Mouse (Mus musculus) brain, embryonic 14.5 days (tissue): ENCODE measurements around the gene Rpl6. TPM values are rescaled to one million over a fixed set of nuclear protein-coding genes. Genes with fewer than 3 reads are reported as not detected.

Experiments used
- DNase-seq: peaks from one replicate; pipeline ENCODE4 v3.0.0-alpha.2; 2011; ENCODE audit warnings: low read depth
- CTCF ChIP-seq: fragments of 200-500 bp; IDR thresholded peaks from 2 replicates; pipeline ENCODE4 v1.5.1; 2012; ENCODE audit warnings: inconsistent platforms, mild to moderate bottlenecking, moderate library complexity, borderline replicate concordance; ENCODE audit not compliant: insufficient read depth, insufficient read length; ENCODE audit errors: extremely low read depth
- POLR2A ChIP-seq: fragments of 200-500 bp; IDR thresholded peaks from 2 replicates; pipeline ENCODE4 v1.6.1; 2012; ENCODE audit warnings: mild to moderate bottlenecking, inconsistent platforms, borderline replicate concordance; ENCODE audit not compliant: poor library complexity, insufficient read depth, insufficient read length, severe bottlenecking; ENCODE audit errors: extremely low read depth
- polyA plus RNA-seq: library from polyadenylated mRNA; depleted of rRNA; stranded (reverse); fragments of >200 nt; gene quantifications from 2 replicates; pipeline ENCODE4 v1.2.3, GENCODE M21; 2012; rRNA removed

Rpl6 gene
- polyA plus RNA-seq: 622 and 680 TPM in 2 replicates

DNA sequence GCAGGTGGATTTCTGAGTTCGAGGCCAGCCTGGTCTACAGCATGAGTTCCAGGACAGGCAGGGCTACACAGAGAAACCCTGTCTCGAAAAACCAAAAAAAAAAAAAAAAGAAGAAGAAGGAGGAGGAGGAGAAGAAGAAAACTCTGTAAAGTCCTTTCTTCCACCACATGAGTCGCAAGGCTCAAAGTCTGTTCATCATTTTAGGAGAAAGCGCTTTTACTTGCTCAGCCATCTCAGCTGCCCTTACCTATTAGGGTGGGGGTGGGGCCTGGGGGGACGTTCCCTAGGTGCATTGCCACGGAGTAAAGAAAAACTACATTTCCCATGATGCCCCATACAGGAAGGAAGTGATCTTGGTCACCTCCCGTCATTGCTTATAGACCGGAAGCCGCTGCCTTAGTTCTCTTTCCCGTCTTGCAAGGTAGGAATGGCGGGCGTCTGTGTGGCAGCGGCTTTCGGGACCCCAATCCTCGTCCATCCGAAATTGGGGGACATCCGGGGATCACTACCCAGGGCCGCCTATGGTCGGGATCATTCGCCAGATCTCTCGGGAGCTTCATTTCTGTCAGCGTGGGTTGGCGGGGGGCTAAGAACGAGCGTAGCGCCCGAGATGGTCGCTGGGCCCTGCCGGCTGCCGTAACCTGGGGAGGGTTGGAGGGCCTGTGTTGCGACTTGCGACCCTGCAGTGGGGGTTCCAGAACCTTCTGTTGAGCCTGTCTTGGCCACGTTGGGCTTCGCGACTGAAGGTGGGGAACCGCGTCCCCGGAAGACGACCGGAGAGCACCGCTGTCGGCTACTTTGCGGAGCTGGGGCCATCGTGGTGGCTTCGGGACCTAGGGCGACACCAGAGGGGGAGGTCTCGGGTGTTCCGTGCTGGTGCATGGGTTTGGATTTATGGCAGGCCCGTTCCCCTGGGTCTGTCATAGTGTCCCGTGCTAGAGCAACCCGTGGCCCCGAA lies at the start of gene Rpl6:
Gene Rpl6 (plus strand): TSS at position 350 of the 958 bp plus-strand sequence.
- DNase-seq: peak; percentile 96
- TF ChIP-seq POLR2A (peak; percentile 45; the same call in 1 of the 2 replicates), CTCF (no peak)

DNA sequence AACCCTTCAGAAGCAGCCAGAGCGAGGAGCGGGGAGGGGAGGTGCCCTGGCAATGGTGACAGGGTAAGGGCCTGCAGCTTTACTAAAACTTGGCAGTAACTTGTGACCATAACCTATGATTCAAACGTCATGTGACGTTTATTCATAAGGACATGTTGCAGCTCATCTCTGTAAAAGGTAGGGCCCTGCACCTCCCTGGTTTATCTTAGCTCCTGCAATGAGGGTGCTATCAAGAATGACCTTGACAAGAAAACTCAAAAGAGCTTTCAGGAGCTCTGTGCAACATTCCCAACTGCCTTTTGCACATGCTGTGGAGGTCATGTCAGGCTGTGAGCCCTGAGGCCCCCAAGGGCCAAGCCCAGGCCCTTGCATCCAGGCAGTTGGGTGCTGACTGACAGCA lies 48.2 kb upstream of the Rpl6 start:
- DNase-seq: no peak
- no peak for TF ChIP-seq CTCF
- no peak for TF ChIP-seq POLR2A

DNA sequence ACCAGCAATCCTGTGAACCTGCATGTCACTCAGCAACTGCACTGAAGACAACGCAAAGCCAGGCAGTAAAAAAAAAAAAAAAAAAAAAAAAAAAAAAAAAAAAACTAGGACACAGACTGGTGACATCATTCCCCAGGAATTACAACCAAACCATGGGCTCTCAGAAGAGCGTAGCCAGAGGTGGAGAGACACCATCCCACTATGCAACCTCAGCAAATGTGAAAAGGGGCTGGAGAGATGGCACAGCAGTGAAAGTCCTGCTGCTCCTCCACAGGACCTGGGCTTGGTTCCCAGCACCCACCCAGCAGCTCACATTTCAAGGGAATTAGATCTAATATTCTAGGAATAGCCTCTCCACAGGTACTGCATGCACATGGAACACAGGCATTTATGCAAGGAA lies 47.3 kb upstream of the Rpl6 start:
- DNase-seq: no peak

DNA sequence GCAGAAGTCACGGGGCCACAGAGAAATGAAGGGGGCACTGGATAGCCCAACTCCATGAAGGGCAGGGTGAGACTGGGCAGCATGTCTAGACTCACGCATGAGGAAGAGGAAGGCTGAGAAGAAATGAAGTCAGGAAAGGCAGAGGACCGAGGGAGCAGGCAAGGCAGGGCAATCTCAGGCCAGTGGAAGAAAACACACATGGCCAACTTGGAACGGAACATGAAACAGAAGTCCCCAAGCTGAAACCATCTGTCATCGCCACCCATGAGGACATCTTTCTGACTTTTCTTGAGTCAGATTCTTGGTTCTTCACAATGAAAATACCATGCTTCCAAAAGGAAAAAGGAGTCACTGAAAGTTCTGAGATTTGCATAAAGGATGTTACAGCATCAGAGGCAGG lies 46.8 kb upstream of the Rpl6 start:
- TF ChIP-seq CTCF (no peak), POLR2A (no peak)
- DNase-seq: no peak

More for the DNA sequence above, 47.3 kb upstream of the Rpl6 start:
- no peak for TF ChIP-seq CTCF
- TF ChIP-seq POLR2A: no peak

DNA sequence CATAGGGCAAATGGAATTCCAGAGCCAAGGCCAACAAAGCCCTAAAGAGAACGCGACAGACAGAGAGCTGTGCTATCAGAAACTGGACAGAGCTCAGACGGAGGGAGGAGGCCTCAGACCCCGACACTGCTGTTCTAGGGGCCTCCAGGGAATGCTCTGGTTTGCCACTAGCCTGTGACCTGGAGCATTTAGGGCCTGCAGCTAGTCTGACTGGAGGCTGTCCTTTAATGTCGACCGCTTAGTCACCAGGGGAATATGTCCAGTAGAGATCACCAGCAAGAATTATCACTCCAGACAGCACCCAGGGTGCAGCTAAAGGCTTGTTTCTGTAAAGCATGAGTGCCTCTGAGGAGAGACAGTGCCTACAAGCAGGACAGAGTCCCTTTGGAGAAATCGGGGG lies 45.3 kb upstream of the Rpl6 start:
- TF ChIP-seq CTCF (no peak), POLR2A (no peak)
- DNase-seq: no peak

DNA sequence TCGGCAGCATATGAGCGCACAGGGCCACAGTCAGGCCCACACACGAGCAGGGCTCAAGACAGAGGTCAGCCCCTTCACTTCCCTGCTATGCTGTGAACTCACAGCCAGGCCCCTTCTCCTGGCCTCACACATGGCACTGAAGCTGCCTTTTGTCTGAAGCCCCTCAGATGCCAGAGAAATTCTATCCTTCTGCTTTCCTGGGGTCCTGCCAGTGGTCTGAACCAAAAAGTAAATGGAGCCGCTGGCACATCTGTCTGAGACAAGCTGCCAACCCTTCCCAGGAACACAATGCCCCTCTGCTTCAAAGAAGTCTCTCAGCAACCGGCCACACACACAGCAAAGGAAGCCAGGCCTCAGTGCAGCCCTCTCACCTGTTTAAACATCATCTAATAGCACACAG lies 42.0 kb upstream of the Rpl6 start:
- DNase-seq: peak; percentile 42
- TF ChIP-seq CTCF (no peak), POLR2A (no peak)

DNA sequence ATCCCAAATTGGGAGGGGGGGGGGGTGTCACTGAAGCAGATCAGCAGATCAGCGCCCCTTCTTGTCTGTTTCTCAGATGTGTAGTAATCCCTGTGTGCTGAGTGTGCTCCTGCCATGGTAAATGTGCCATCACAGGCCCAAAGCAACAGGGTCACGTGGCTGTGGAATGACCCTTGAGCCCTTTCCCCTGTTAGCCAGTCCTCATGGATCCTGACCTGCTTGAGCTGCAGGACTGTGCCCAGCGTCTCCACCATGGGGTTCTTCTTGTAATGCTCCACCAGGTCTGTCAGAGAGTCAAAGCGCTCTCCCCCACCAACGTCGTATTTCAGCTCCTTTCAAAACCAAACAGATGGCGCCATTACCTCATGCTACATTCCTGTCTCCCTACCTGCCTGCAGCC lies 41.4 kb upstream of the Rpl6 start:
- TF ChIP-seq POLR2A (no peak), CTCF (no peak)
- DNase-seq: no peak

DNA sequence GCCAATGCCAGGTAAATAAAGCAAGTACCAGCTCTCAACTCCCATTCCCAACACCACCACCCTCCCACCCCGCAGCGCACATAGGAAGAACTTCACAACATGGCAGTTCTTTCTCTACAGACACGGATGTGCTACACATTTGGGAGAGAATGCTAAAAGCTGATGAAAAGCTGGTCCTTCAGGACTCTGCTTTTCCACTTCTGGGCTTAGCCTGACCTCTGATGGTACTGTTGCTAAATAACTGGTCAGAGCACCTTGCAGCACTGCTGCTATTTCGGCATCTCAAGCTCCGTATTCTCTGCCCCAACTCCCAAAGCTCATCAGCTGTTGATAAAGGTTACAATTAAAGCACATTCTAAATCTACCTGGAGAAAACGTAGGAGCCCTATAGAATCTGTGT lies 37.4 kb upstream of the Rpl6 start:
- no peak for TF ChIP-seq POLR2A
- no peak for DNase-seq

DNA sequence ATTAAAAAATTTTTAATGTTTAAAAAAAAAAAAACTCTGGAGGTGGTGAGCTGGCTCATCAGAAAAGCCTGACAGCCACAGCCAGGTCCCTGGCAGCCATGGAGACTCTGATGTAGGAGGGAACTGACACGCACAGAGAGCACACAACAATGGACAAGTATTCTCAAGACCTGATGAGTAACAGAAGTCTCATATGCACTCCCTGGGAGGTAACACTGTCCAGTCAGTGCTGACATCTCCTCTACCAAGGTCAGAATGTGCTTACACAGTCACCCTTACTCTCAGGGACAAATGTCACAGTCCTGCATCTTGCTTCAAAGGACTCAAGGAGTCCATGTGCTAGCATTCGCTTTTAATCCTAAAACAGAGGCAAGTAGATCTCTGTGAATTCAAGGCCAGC lies 34.7 kb upstream of the Rpl6 start:
- TF ChIP-seq CTCF (no peak), POLR2A (no peak)
- no peak for DNase-seq

DNA sequence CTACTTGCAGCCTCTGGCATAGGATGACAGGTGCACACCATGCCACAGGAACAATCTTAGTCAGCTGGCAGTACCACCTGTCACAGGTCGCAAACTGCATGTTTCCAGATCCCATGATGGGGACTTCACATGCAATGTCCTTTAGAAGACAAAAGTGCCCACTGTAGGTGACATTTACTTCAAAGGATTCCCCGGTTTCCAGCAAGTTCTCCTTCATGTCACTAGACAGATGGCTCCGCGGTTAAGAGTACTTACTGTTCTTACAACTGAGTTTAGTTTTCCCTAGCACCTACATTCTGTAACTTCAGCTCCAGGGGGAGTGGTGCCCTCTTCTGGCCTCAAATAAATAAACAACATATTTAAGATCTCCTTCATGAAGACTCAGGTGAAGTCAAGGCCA lies 31.4 kb upstream of the Rpl6 start:
- peak; percentile 67 for DNase-seq
- TF ChIP-seq CTCF (peak; percentile 38; the same call in 1 of the 2 replicates), POLR2A (no peak)

DNA sequence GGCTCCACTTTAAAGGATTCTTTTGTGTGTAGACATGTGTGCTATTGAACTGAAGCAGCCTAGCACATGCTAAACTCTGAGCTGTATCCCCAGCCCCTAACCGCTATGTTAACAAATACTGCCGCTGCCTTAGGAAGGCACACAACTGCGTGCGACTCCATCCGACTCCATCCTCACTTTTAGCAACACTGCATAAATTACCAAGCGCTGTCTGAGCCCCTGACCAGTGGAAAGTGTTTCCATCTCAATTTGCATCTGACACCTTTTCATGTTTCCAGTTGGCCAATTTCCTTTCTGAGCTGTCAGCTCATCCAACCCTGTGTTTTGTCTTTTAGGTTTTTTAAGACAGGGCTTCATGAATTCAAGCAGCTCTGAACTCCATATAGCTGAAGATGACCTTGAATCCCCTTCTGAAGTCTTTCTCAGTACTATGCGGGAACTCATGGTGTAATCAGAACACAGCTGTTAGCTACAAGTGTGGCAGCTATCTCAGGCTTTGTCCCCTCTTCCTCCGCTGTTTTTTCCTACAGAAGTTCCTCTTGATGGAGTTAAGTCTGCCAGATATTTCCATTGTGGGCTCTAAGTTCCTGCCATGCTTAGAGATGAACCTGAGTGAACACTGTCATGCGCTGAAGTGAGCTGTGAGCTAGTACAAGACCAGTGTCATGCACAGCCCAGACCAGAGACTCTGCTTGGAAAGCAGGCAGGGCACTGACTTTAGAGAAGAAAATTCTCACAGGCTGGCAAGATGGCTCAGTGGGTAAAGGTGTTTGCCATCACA lies 25.0 kb upstream of the Rpl6 start:
- peak; percentile 72 for DNase-seq
- no peak for TF ChIP-seq CTCF
- no peak for TF ChIP-seq POLR2A

DNA sequence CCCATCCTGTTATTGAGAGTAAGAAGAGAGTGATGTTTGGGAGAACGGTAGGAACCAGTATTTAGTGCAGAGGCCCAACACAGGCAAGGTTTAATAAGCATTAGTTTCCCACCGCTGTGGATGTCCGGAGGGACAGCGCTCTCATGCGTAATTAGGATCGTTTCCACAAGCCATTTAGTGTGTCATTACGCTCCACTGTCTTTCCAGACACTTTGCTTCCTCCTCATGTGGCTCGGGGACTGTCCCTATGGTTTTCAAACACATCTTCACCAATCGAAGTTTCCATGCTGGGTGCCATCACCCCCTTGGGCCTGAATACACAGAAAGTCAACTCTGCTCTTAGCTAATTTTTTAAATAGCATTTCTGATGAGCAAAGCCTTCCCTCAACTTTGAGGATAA lies 21.0 kb upstream of the Rpl6 start:
- peak; percentile 6 for DNase-seq
- TF ChIP-seq POLR2A (no peak), CTCF (no peak)

DNA sequence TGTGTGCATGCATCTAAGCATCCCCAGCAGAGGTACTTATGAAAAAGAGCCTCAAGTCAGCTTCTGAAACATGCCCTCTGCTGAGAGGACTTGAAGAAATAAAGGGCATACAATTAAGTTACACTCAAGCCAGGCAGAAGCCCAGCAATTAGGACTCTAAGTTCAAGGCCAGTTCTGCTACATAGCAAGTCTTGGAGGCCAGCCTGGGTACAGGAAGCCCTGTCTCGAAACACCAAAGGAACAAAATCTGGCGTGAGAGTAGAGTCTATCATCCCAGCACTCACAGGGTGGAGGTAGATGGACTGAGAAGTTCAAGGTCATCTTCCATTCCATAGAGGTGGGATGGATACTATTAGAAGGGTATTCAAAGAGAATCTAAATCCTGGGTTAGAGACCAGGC lies 19.9 kb upstream of the Rpl6 start:
- no peak for DNase-seq
- TF ChIP-seq CTCF (no peak), POLR2A (no peak)
